Mouse (Mus musculus): Measurements from ENCODE around the gene Lmtk2.

Lmtk2 gene

GRCm38 (mm10) chr5:144109201-144109600 lies 9.0 kb downstream of the Lmtk2 start:
- no peak for DNase-seq (ENCODE audit: low read depth, low spot score)

- DNase-seq (ENCODE audit: low read depth, low spot score), result peak; percentile 47
Observed at GRCm38 (mm10) chr5:144112574-144113438, 12.6 kb downstream of the Lmtk2 start.

- DNase-seq (ENCODE audit: low read depth, low spot score), result no peak
Observed at GRCm38 (mm10) chr5:144114068-144114467, 13.8 kb downstream of the Lmtk2 start.

- DNase-seq (ENCODE audit: low read depth, low spot score), result no peak
Observed at GRCm38 (mm10) chr5:144114970-144115627, 14.9 kb downstream of the Lmtk2 start.

- DNase-seq (ENCODE audit: low read depth, low spot score), result no peak
Observed at GRCm38 (mm10) chr5:144115628-144115977, 15.4 kb downstream of the Lmtk2 start.

GRCm38 (mm10) chr5:144118271-144118670 lies 18.0 kb downstream of the Lmtk2 start:
- no peak for DNase-seq (ENCODE audit: low read depth, low spot score)

GRCm38 (mm10) chr5:144119286-144119685 lies 19.1 kb downstream of the Lmtk2 start:
- DNase-seq (ENCODE audit: low read depth, low spot score), result no peak

GRCm38 (mm10) chr5:144121489-144121888 lies 21.3 kb downstream of the Lmtk2 start:
- no peak for DNase-seq (ENCODE audit: low read depth, low spot score)

GRCm38 (mm10) chr5:144125979-144126755 lies 25.9 kb downstream of the Lmtk2 start:
- no peak for DNase-seq (ENCODE audit: low read depth, low spot score)

GRCm38 (mm10) chr5:144143531-144143930 lies 43.3 kb downstream of the Lmtk2 start:
- DNase-seq (ENCODE audit: low read depth, low spot score), result no peak

GRCm38 (mm10) chr5:144146898-144147297 lies 46.7 kb downstream of the Lmtk2 start:
- DNase-seq (ENCODE audit: low read depth, low spot score), result no peak

GRCm38 (mm10) chr5:144149530-144149929 lies 49.3 kb downstream of the Lmtk2 start:
- DNase-seq (ENCODE audit: low read depth, low spot score), result no peak

- no peak for DNase-seq (ENCODE audit: low read depth, low spot score)
Observed at GRCm38 (mm10) chr5:144151270-144151669, 51.0 kb downstream of the Lmtk2 start.

GRCm38 (mm10) chr5:144154528-144154927 lies 54.3 kb downstream of the Lmtk2 start:
- peak; percentile 80 for DNase-seq (ENCODE audit: low read depth, low spot score)

- no peak for DNase-seq (ENCODE audit: low read depth, low spot score)
Observed at GRCm38 (mm10) chr5:144158604-144159003, 58.4 kb downstream of the Lmtk2 start.

- DNase-seq (ENCODE audit: low read depth, low spot score), result no peak
Observed at GRCm38 (mm10) chr5:144159137-144159536, 58.9 kb downstream of the Lmtk2 start.

- no peak for DNase-seq (ENCODE audit: low read depth, low spot score)
Observed at GRCm38 (mm10) chr5:144162080-144162812, 62.0 kb downstream of the Lmtk2 start.

GRCm38 (mm10) chr5:144162813-144163517 lies 62.7 kb downstream of the Lmtk2 start:
- DNase-seq (ENCODE audit: low read depth, low spot score), result no peak

GRCm38 (mm10) chr5:144165756-144166155 lies 65.5 kb downstream of the Lmtk2 start:
- DNase-seq (ENCODE audit: low read depth, low spot score), result no peak

- DNase-seq (ENCODE audit: low read depth, low spot score), result no peak
Observed at GRCm38 (mm10) chr5:144169275-144169975, 69.2 kb downstream of the Lmtk2 start.
